Mouse (Mus musculus): ENCODE data around the gene Dad1.

Gene Dad1

GRCm38 (mm10) chr14:54204311-54204710 is 49.6 kb downstream of the Dad1 start:
- DNase-seq, result no peak

- no peak for DNase-seq
These were observed 50.1 kb downstream of the Dad1 start for GRCm38 (mm10) chr14:54203776-54204175.

DNA sequence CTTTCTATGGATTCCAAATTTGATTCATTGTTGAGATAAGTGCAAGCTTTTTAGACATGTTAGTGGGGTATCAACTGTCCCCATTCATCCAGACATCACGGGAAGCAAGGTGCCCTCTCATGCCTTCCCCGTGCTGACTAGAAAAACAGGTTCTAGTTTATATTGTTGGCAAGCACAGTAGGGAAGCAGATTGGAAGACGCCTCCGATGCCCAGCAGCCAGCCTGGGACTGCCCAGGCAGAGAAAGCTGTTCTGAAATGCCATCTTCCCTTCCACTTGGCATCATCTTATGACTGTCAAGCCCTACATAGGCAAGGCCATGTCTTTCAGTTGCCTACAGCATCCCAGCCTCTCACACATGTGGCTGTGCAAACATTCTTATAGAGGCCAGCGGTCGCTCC is 50.7 kb downstream of the Dad1 start:
- no peak for DNase-seq

DNA sequence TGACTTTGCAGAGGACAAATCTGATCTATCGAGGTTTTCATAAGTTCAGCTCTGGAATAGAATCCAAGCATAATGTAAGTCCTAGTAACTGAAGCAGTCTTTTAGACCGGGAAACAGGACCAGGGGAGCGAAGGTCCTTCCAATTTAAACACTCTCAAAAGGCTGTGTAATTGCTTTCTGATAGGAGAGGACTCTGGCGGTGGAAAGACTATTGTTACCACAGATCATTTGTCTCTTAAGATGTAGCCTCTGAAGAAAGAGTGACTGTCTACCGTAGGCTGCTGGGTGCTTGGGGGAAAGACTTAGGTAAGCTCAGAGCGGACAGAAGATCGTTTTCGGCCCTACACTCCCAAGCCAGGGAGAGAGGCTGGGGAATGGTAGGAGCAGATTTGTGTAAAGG is 53.5 kb downstream of the Dad1 start:
- DNase-seq, result no peak

DNA sequence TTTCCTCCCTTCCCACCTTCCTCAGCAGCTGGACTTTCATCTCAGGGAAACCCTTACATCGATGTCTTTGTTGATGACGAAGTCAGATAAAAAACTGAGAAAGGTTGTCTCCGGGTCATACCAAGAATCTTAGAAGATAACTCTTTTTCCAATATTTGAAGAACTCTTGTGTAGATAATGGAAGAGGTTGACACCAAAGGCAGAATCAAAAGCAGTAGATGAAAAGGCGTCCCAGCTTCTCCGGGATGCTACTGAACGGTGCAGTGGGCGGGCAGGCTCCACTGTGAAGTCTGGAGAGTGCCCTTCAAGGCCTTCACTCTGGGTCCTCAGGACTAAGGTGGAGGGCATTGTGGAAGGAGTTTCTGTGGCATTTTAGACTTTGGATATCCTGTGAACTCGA is 54.2 kb downstream of the Dad1 start:
- no peak for DNase-seq

GRCm38 (mm10) chr14:54197740-54198139 is 56.2 kb downstream of the Dad1 start:
- DNase-seq, result no peak

DNA sequence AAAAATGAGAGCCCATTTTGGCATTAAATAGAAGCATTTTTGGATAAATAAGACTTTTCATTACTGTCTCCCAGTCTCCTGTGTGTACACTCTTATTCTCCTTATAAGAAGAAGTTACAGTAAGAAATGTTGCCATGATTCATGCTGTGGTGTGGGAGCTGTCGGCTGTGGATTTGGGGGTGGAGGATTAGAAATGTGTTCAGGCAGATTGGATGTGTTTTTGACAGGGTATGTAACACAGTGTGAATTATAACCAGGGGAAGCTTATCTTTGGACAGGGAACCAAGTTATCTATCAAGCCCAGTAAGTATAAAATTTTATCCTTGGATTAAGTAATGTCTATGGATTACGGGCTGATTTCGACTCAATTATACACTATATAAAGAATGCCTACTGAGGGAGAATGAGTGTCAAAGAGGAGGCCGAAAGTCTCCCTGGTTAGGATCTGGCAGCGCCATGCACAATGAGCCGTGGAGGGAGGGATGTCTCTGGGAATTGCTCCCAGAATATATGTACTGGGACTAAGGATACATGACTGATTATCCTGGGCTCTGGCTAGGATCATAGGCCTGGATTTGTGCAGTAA is 58.0 kb downstream of the Dad1 start:
- DNase-seq, result no peak

DNA sequence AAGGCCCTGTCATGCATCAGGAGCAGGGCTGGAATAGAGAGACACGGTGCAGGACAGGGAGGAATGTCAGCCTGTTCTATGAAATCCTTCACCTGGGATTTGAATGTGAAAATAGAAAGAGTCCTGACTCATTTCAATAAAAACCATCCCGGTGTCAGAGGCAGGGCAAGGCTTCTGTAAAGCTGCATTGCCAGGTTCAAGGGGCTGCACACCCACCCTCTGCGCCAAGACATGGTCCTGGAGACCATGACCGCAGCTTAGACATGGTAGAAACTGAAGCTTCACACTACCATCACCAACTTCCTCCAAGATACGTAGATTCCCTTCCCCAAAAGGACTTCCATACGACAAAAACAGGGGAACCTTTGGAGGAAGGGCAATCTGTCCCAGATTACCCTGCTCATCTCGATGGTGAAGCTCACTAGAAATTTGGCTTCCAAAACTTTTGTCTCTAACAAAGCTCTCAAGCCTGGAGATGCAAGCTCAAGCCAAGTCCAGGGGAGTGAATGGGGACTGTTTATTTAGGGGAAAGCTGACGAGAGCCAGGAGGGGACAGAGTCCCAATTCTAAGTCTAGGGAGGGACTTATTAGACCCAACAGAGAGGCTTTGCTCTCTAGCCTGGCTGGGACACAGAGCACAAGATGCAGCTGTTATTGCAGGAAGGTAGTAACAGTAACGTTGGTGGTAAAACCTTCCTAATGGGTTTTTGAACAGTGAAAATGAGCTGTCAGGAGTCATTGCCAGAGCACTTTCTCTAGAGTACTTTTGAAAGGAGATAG is 60.4 kb downstream of the Dad1 start:
- DNase-seq, result no peak

GRCm38 (mm10) chr14:54192462-54192847 is 61.4 kb downstream of the Dad1 start:
- no peak for DNase-seq

GRCm38 (mm10) chr14:54191594-54192461 is 62.1 kb downstream of the Dad1 start:
- DNase-seq, result peak; percentile 5

- no peak for DNase-seq
These were observed 62.9 kb downstream of the Dad1 start for GRCm38 (mm10) chr14:54191026-54191390.

GRCm38 (mm10) chr14:54190305-54191025 is 63.4 kb downstream of the Dad1 start:
- no peak for DNase-seq

DNA sequence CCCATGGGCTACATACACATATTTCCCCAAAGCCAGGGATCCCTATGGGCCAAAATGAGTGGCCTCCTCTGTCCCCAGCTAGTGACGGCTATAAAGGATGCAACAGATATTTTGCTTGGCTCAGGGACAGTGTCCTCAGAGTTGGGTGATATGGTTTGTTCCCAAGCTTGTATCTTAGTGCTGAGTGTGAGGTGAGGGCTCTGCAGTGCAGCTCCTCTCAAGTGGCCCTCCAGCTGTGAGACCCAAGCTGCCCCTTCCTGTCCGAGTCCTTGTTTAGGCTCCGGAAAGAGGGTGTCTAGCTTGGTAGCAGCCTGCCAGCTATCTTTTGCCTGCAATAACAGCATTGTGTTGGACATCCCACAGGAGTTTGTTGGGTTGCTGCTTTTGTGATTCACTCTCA is 64.6 kb downstream of the Dad1 start:
- no peak for DNase-seq

DNA sequence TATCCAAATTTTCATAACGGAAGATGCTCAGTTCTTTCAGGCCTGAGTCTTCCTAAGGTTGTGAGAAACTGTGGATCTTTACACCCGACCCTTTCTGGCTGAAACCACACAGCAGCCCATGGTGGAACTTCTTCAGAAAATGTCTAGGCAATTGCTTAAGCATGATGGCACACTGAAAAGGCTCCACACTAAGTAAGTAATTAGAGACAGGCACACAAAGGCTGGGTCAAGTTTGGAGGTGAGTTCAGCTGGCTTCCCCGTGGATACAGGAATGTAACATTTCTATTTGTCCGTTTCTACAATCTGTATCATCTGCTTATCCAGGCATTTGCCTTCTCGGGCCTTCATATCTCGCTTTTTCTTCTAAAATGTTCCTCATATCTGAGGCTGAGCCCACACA is 66.7 kb downstream of the Dad1 start:
- no peak for DNase-seq
